Mouse (Mus musculus): ENCODE data around the gene Prss53. TPM values are rescaled to one million over a fixed set of nuclear protein-coding genes. Genes with fewer than 3 reads are reported as not detected.
A peak's percentile ranks its signal among the peaks of the same experiment; 100 is the strongest.
"Not testable (repeated sequence)": the region's sequence is repeated elsewhere in the genome, so short reads cannot be mapped to it uniquely, and the experiment has no call there.

Gene Prss53
- polyA plus RNA-seq, 1 experiment from 2014 or later = 0.45 TPM

DNA sequence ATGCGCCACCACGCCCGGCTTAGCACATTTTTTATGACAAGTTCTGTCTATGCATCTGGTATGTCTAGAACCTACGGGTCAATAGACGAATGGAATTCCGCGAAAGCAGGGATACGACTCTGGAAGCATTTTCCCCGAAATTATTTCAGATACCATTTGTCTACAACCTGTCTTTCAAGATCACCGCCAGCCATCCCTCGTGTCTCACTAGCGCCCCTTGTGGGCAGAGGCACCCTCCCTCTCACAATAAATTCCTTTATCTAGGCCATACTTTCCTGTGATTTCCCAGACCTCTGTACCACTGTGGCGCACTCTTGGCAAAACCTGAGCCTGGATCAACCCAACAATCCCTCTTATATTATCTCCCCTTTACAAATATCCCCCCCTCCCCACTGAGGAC lies 5.6 kb upstream of the Prss53 start:
- peak; percentile 69 for TF ChIP-seq CTCF (IDR thresholded peaks at IDR 0.05)
- ATAC-seq (no peak), DNase-seq (ENCODE audit: low read depth, low spot score) (no peak)
- POLR2A ChIA-PET = no interaction called here
- CTCF ChIA-PET = interaction anchor here (1.6 to 2.2 kb wide), 2 partner anchors 15 to 25 kb away, joined by 4 to 6 read pairs; no protein-coding TSS in a partner anchor
- H3K27me3 ChIP-seq = no peaks in the 10 kb centered on the region
- in situ Hi-C loops (cut with MboI; ENCODE audit: low pct_unique_long_range_greater_than_20kb) = no loop called here

DNA sequence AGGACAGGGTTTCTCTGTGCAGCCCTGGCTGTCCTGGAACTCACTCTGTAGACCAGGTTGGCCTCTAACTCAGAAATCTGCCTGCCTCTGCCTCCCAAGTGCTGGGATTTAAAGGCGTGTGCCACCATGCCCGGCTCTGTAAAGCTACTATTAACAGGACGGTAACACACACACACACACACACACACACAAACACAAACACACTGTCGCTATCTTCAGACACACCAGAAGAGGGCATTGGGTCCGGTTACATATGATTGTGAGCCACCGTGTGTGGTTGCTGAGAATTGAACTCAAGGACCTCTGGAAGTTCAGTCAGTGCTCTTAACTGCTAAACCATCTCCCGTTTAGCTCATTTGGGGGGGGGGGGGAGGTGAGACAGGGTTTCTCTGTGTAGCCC lies 5.1 kb upstream of the Prss53 start:
- H3K27me3 ChIP-seq; POLR2A ChIA-PET; DNase-seq (ENCODE audit: low read depth, low spot score); in situ Hi-C loops (cut with MboI; ENCODE audit: low pct_unique_long_range_greater_than_20kb); ATAC-seq: not testable (repeated sequence)
- CTCF ChIA-PET = interaction anchor here (0.7 to 2.2 kb wide), 8 partner anchors 8 to 95 kb away, joined by 3 to 6 read pairs (median 4); partner anchors contain the start of genes Hsd3b7 and Kat8

DNA sequence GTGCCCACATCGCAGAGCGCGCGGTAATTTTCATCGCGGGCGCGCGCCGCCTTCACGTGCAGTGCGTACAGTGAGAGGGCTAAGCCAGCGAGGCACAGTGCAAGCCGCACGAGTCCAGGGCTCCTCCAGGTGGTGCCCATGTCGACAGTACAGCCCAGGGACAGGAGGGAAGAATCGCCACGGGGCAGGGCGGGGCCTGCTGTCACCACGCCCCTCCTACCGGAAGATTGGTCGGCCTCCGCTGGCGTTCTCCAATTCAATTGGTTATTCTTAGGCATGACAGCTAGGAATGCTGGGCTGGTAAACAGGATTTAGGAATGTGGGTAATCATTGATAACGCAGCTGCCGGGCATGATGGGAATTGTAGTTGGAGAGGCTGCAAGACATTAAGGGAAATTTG lies 4.7 kb upstream of the Prss53 start, which contains the start of the genes Gm21974 and Vkorc1:
TSS of gene Gm21974 (minus strand) at position 13 of the 400 bp plus-strand sequence.
TSS of gene Vkorc1 (minus strand) at position 176 of the 400 bp plus-strand sequence.
- ChIA-PET POLR2A (no interaction called here), CTCF (interaction anchor here (0.7 to 2.2 kb wide), 7 partner anchors 8 to 94 kb away, joined by 3 to 6 read pairs (median 3); partner anchors contain the start of genes Hsd3b7 and Kat8)
- ATAC-seq (peak; percentile 96), DNase-seq (ENCODE audit: low read depth, low spot score) (peak; percentile 88)
- TF ChIP-seq CTCF (IDR thresholded peaks at IDR 0.05) = no peak
- H3K27me3 ChIP-seq = no peaks in the 10 kb centered on the region
- in situ Hi-C loops (cut with MboI; ENCODE audit: low pct_unique_long_range_greater_than_20kb) = no loop called here

DNA sequence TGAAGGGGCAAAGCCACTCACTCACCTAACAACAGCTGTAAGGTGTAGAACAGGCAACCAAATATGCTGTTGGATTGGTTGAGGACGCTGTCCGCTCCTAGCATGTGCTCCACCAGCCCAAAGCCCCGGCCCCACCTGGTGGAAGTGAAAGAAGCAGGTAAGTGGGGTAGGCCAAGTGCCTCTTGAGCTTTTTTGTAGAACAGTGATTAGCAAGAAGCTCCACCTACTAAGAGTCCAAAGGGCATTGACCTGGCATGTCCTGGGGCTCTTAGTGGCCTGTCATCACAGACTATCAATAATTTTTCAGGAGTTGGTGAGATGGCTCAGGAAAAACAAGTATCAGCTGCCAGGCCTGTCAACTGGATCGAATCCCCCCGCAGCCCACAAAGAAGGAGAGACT lies 3.7 kb upstream of the Prss53 start:
- CTCF ChIA-PET = interaction anchor here (0.7 to 2.0 kb wide), 3 partner anchors 18 to 121 kb away, joined by 3 to 5 read pairs (median 3); partner anchors contain the start of genes Hsd3b7 and Kat8
- POLR2A ChIA-PET = interaction anchor here (0.6 kb wide), 1 partner anchor 10 kb away, joined by 3 read pairs; no protein-coding TSS in a partner anchor
- in situ Hi-C loops (cut with MboI; ENCODE audit: low pct_unique_long_range_greater_than_20kb) = no loop called here
- DNase-seq (ENCODE audit: low read depth, low spot score) (no peak), ATAC-seq (no peak)
- no peaks in the 10 kb centered on the region for H3K27me3 ChIP-seq
- TF ChIP-seq CTCF (IDR thresholded peaks at IDR 0.05) = no peak

DNA sequence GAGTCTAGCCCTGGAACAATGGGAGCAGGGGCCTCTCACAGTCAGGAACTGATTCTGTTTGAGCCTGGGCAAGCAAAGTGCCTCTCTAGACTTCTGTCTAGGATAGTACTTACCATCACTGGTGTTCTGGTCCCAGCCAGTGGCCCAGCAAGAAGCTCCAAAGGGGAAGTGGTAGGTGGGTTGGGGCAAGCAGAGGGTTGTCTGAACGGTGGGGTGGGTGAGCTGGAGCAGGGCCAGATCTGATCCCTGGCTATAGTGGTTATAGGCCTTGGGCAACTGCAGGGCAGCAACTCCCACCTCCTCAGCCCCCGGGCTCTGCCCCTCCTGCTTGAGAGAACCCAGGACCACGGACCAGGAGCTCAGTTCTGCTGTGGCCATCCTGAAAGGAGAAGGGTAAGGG lies 1.9 kb downstream of the Prss53 start:
- ATAC-seq = no peak
- CTCF ChIA-PET = interaction anchor here (0.8 kb wide), 1 partner anchor 23 kb away, joined by 3 read pairs; the partner anchor contains the start of gene Kat8
- in situ Hi-C loops (cut with MboI; ENCODE audit: low pct_unique_long_range_greater_than_20kb) = no loop called here

DNA sequence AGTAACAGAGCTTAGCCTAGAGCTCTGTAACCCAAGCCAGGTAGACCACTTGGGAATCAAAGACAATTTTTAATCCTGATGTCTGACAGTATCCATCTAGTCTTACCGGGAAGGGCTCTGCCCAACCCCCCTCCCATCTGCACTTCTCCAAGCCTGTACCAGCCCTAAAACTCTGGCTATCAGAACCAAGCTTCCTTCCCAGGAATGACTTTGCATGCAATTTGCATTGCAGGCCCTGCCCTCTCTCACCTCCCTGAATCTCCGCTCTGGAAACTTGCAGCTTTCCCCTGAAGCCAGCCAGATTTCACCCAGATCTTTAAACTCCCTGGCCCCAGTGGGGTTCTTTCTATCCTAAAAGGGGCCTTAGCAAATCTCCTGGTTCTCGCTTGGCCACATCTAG lies 3.0 kb downstream of the Prss53 start:
- in situ Hi-C loops (cut with MboI; ENCODE audit: low pct_unique_long_range_greater_than_20kb) = no loop called here
- POLR2A ChIA-PET = no interaction called here
- H3K27me3 ChIP-seq = no peaks in the 10 kb centered on the region
- no peak for TF ChIP-seq CTCF (IDR thresholded peaks at IDR 0.05)
- DNase-seq (ENCODE audit: low read depth, low spot score) = no peak
- ATAC-seq = no peak
- CTCF ChIA-PET = interaction anchor here (0.8 kb wide), 1 partner anchor 8 kb away, joined by 3 read pairs; the partner anchor contains the start of gene Vkorc1

More for the DNA sequence above, 1.9 kb downstream of the Prss53 start:
- H3K27me3 ChIP-seq = no peaks in the 10 kb centered on the region
- TF ChIP-seq CTCF (IDR thresholded peaks at IDR 0.05) = no peak
- POLR2A ChIA-PET = no interaction called here
- DNase-seq (ENCODE audit: low read depth, low spot score) = no peak

DNA sequence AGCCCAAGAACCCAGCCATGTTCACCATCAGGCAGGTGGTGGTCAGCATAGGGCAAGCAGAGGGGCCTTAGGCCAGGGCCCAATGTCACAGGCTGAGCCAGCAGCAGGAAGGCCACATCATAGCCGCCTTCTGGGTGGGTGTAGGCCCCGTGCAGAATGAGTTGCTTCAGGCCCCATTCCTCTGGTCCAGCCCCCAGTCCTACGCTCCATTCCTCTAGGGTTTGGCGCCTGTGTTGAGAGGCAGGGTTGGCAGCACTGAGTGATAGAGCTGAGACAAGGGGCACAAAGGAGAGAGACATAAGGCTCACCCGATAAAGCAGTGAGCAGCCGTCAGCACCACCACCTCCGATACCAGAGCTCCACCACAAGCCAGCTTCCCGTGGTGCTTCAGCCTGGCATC lies 3.6 kb downstream of the Prss53 start:
- no peaks in the 10 kb centered on the region for H3K27me3 ChIP-seq
- DNase-seq (ENCODE audit: low read depth, low spot score) = no peak
- TF ChIP-seq CTCF (IDR thresholded peaks at IDR 0.05) = no peak
- no peak for ATAC-seq
- POLR2A ChIA-PET = no interaction called here
- in situ Hi-C loops (cut with MboI; ENCODE audit: low pct_unique_long_range_greater_than_20kb) = no loop called here
- CTCF ChIA-PET = interaction anchor here (0.8 kb wide), 1 partner anchor 8 kb away, joined by 3 read pairs; the partner anchor contains the start of gene Vkorc1

DNA sequence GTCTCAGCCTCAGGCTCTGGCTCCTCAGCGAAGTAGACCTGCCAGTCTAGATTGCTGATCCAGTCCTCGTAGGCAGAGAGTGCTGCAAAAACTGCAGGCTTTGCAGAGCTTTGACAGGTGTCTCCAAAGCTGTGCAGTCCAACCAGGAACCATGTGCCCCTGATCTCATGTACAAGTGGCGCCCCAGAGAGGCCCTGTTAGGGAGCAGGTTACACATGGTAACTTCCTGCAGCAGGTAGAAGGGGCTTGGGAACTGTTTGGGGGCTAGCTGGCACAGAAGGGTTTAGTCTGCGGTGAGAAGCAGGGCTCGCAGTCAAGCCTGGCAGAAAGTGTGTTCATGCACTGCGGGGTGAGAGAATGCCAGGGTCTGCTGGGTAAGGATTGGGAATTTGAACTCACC lies 4.2 kb downstream of the Prss53 start:
- no peaks in the 10 kb centered on the region for H3K27me3 ChIP-seq
- ChIA-PET POLR2A (no interaction called here), CTCF (no interaction called here)
- no peak for ATAC-seq
- in situ Hi-C loops (cut with MboI; ENCODE audit: low pct_unique_long_range_greater_than_20kb) = no loop called here
- no peak for TF ChIP-seq CTCF (IDR thresholded peaks at IDR 0.05)
- DNase-seq (ENCODE audit: low read depth, low spot score) = no peak

DNA sequence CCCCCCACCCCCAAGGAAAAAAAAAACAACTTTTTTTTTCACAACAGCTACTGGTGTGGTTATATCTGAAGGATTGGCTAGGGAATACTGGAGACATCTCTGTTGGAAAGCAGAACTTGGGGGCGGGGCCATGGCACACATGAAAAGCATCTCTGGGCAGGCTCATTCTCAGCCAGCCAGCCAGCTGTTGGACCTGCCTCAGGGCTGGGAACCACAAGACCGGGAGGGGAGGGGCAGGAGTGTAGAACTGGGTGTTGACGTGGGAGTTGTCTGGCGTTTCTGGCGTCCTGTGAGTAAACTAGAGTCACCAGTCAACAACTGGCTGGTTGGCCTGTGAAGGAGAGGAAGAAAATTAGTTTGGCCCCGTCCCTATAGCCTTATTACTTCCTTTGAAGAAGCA lies 4.8 kb downstream of the Prss53 start:
- ChIA-PET POLR2A (no interaction called here), CTCF (no interaction called here)
- TF ChIP-seq CTCF (IDR thresholded peaks at IDR 0.05) = no peak
- ATAC-seq (no peak), DNase-seq (ENCODE audit: low read depth, low spot score) (no peak)
- no peaks in the 10 kb centered on the region for H3K27me3 ChIP-seq
- in situ Hi-C loops (cut with MboI; ENCODE audit: low pct_unique_long_range_greater_than_20kb) = no loop called here

DNA sequence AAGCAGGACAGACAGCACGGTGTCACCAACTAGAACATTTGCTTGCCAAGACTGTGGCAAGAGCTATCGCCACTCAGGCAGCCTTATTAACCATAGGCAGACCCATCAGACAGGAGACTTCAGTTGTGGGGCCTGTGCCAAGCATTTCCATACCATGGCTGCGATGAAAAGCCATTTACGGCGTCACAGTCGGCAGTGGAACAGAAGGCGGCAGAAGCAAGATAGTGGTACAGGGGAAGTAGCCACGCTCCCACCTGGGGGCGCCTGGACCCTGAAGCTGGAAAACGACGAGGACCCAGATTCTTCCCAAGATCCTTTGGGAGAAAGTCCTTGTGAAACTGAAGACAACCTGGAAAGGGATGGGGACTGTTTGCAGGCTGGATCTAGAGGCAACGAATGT lies 10.3 kb downstream of the Prss53 start:
- ChIA-PET POLR2A (interaction anchor here (0.6 kb wide), 1 partner anchor 91 kb away, joined by 6 read pairs; no protein-coding TSS in a partner anchor), CTCF (no interaction called here)
- DNase-seq (ENCODE audit: low read depth, low spot score) (no peak), ATAC-seq (no peak)
- H3K27me3 ChIP-seq = no peaks in the 10 kb centered on the region
- no peak for TF ChIP-seq CTCF (IDR thresholded peaks at IDR 0.05)
- in situ Hi-C loops (cut with MboI; ENCODE audit: low pct_unique_long_range_greater_than_20kb) = no loop called here

DNA sequence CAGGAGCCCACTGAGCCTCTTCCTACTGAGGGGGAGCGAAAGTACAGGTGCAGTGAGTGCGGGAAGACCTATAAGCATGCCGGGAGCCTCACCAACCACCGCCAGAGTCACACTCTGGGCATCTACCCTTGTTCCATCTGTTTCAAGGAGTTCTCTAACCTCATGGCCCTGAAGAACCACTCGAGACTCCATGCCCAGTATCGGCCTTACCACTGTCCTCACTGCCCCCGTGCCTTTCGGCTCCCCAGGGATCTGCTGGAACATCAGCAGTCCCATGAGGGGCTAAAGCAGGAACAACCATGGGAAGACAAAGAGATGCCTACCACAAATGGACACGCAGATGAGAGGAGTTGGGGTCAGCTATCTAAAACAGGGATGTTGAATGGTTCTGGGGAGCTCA lies 11.5 kb downstream of the Prss53 start:
- in situ Hi-C loops (cut with MboI; ENCODE audit: low pct_unique_long_range_greater_than_20kb) = no loop called here
- DNase-seq (ENCODE audit: low read depth, low spot score) (no peak), ATAC-seq (no peak)
- CTCF ChIA-PET = no interaction called here
- H3K27me3 ChIP-seq = no peaks in the 10 kb centered on the region
- POLR2A ChIA-PET = no interaction called here
- TF ChIP-seq CTCF (IDR thresholded peaks at IDR 0.05) = no peak
